Mouse (Mus musculus) ES-Bruce4 (cell line): ENCODE results near the gene Pou6f1. TPM values are rescaled to one million over a fixed set of nuclear protein-coding genes. Genes with fewer than 3 reads are reported as not detected.
"Not testable (repeated sequence)": the region's sequence is repeated elsewhere in the genome, so short reads cannot be mapped to it uniquely, and the experiment has no call there.

Experiments used
- H3K27ac ChIP-seq: 2 replicates; pipeline ENCODE4 v1.5.1; 2012; ENCODE audit warnings: low read length, inconsistent platforms; ENCODE audit not compliant: insufficient read depth
- H3K27me3 ChIP-seq: 2 replicates; pipeline ENCODE4 v1.6.1; 2012; ENCODE audit warnings: mild to moderate bottlenecking, low read length, inconsistent platforms; ENCODE audit not compliant: control insufficient read depth, poor library complexity, insufficient read depth, severe bottlenecking
- H3K36me3 ChIP-seq: 2 replicates; pipeline ENCODE4 v1.6.1; 2012; ENCODE audit warnings: inconsistent platforms, mild to moderate bottlenecking, low read length, moderate library complexity; ENCODE audit not compliant: control insufficient read depth, poor library complexity, insufficient read depth, severe bottlenecking
- H3K4me1 ChIP-seq: one replicate; pipeline ENCODE4 v1.8.1; 2011; ENCODE audit warnings: low read length; ENCODE audit not compliant: control insufficient read depth, insufficient read depth
- H3K4me3 ChIP-seq: 2 replicates; pipeline ENCODE4 v1.5.1; 2011; ENCODE audit warnings: low read depth, mild to moderate bottlenecking, low read length
- H3K9ac ChIP-seq: 2 replicates; pipeline ENCODE4 v1.6.1; 2012; ENCODE audit warnings: low read depth, mild to moderate bottlenecking, inconsistent platforms; ENCODE audit not compliant: poor library complexity, severe bottlenecking
- H3K9me3 ChIP-seq: replicated peaks from 2 replicates; pipeline ENCODE4 v1.6.1; 2012; ENCODE audit warnings: mild to moderate bottlenecking, low read length, inconsistent platforms; ENCODE audit not compliant: control insufficient read depth, poor library complexity, insufficient read depth, severe bottlenecking
- CTCF ChIP-seq: IDR thresholded peaks from one replicate; pipeline ENCODE4 v1.8.1; 2011; ENCODE audit warnings: low read depth, low read length
- EP300 ChIP-seq: IDR thresholded peaks from 2 replicates; pipeline ENCODE4 v1.6.1; 2011; ENCODE audit warnings: low read depth, low read length; ENCODE audit not compliant: insufficient read depth
- POLR2A ChIP-seq: IDR thresholded peaks from one replicate; pipeline ENCODE4 v1.8.1; 2011; ENCODE audit warnings: low read length; ENCODE audit not compliant: insufficient read depth
- polyA plus RNA-seq: library from polyadenylated mRNA; stranded (reverse); fragments of >200 nt; gene quantifications from 2 replicates; pipeline ENCODE4 v1.2.4, GENCODE M21; 2011; ENCODE audit warnings: low read depth; ENCODE audit not compliant: missing spikeins, insufficient read depth, insufficient read length

Gene Pou6f1
- polyA plus RNA-seq, 1 experiment = 7.3 TPM

- Histone ChIP-seq H3K4me1 (no peaks in the 10 kb centered on the region), H3K9me3 (peaks cover 36% of the 10 kb centered on the region), H3K27ac (peak overlapping the region; percentile 2; the same call in 1 of the 2 replicates), H3K4me3 (no peak overlapping the region), H3K9ac (no peak overlapping the region), H3K27me3 (no peaks in the 10 kb centered on the region), H3K36me3 (no peaks in the 10 kb centered on the region)
- TF ChIP-seq CTCF = no peak
- no peak for TF ChIP-seq POLR2A
- no peak for TF ChIP-seq EP300
Observed at GRCm38 (mm10) chr15:100541426-100541825, 58.4 kb downstream of the Pou6f1 start.

GRCm38 (mm10) chr15:100541001-100541400 is 58.8 kb downstream of the Pou6f1 start:
- not testable (repeated sequence) for H3K36me3 ChIP-seq, H3K4me1 ChIP-seq, H3K4me3 ChIP-seq, H3K27ac ChIP-seq, H3K27me3 ChIP-seq, H3K9ac ChIP-seq
- peaks cover 36% of the 10 kb centered on the region for H3K9me3 ChIP-seq

DNA sequence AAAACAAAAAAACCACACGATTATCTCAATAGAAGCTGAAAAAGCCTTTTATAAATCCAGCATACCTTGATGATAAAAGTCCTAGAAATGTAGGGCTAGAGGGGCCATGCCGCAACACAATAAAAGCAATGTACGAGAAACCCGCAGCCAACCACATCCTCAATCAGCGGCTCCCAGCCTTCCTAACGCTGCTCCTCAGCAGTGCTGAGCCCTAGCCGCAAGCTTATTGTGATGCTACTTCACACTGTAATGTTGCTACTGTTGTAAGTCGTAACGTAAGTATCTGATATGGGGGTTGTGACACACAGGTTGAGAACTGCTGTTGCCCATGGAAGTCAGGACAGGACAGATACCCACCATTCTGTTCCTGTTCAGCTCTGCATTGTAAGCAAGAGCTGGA is 60.4 kb downstream of the Pou6f1 start:
- Histone ChIP-seq H3K9ac (no peak overlapping the region), H3K9me3 (peaks cover 27% of the 10 kb centered on the region), H3K27ac (no peak overlapping the region), H3K36me3 (no peaks in the 10 kb centered on the region), H3K4me1 (no peaks in the 10 kb centered on the region), H3K4me3 (no peak overlapping the region), H3K27me3 (no peaks in the 10 kb centered on the region)
- TF ChIP-seq CTCF (no peak), POLR2A (no peak), EP300 (no peak)

- H3K36me3 ChIP-seq = no peaks in the 10 kb centered on the region
- H3K9ac ChIP-seq = no peak overlapping the region
- TF ChIP-seq CTCF (no peak), EP300 (no peak), POLR2A (no peak)
Observed at GRCm38 (mm10) chr15:100537913-100538312, 61.9 kb downstream of the Pou6f1 start.

DNA sequence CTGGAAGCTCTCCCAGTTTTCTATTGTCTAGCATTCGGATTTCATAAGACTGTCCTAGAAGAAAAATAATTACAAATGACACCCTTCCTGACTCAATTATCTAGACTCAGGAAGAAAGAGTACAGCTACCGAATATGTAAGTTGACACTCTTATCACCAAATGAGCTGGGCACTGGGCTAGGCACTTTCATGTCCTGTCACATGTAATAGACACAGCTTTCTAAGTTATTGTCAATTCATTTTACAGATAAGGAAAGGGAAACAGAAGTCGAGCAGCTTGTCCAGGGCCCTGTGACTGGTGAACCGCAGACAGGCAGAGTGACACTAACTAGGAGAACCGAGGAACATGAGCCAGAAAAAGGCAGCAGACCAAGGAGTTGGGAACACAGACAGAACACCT is 71.9 kb downstream of the Pou6f1 start:
- H3K4me1 ChIP-seq = no peaks in the 10 kb centered on the region
- H3K36me3 ChIP-seq = no peaks in the 10 kb centered on the region
- H3K9ac ChIP-seq = no peak overlapping the region
- no peak for TF ChIP-seq POLR2A
- no peak for TF ChIP-seq EP300
- no peak for TF ChIP-seq CTCF
- H3K27me3 ChIP-seq = no peaks in the 10 kb centered on the region
- no peaks in the 10 kb centered on the region for H3K9me3 ChIP-seq
- H3K27ac ChIP-seq = no peak overlapping the region
- no peak overlapping the region for H3K4me3 ChIP-seq

More at GRCm38 (mm10) chr15:100537913-100538312, 61.9 kb downstream of the Pou6f1 start:
- H3K27me3 ChIP-seq = no peaks in the 10 kb centered on the region
- no peaks in the 10 kb centered on the region for H3K4me1 ChIP-seq
- no peak overlapping the region for H3K27ac ChIP-seq
- H3K9me3 ChIP-seq = peaks cover 16% of the 10 kb centered on the region
- H3K4me3 ChIP-seq = no peak overlapping the region

GRCm38 (mm10) chr15:100525405-100525804 is 74.4 kb downstream of the Pou6f1 start:
- Histone ChIP-seq H3K27me3 (no peaks in the 10 kb centered on the region), H3K9me3 (no peaks in the 10 kb centered on the region), H3K27ac (no peak overlapping the region), H3K4me3 (no peak overlapping the region), H3K4me1 (no peaks in the 10 kb centered on the region), H3K36me3 (no peaks in the 10 kb centered on the region), H3K9ac (no peak overlapping the region)
- TF ChIP-seq CTCF (no peak), POLR2A (no peak)

Other genes with a start within 250 kb of the Pou6f1 start
- not detected in 2 replicates for gene Methig1, start 246.8 kb downstream of the Pou6f1 start, polyA plus RNA-seq
- not detected in 2 replicates for gene Mettl7a2, start 246.8 kb downstream of the Pou6f1 start, polyA plus RNA-seq
- gene Higd1c, start 235.4 kb downstream of the Pou6f1 start, polyA plus RNA-seq = not detected in 2 replicates
- gene Gm5475, start 177.8 kb downstream of the Pou6f1 start, polyA plus RNA-seq = not detected in 2 replicates
- 24.0 and 29.9 TPM in 2 replicates for gene Slc11a2, start 174.9 kb downstream of the Pou6f1 start, polyA plus RNA-seq
- 9.5 and 10.3 TPM in 2 replicates for gene Letmd1, start 131.0 kb downstream of the Pou6f1 start, polyA plus RNA-seq
- gene Csrnp2, start 104.5 kb downstream of the Pou6f1 start, polyA plus RNA-seq = 6.6 and 6.8 TPM in 2 replicates
- 14.2 and 15.7 TPM in 2 replicates for gene Tfcp2, start 48.0 kb downstream of the Pou6f1 start, polyA plus RNA-seq
- gene Dazap2, start 15.4 kb upstream of the Pou6f1 start, polyA plus RNA-seq = 70.7 and 85.2 TPM in 2 replicates
- gene Smagp, start 37.0 kb upstream of the Pou6f1 start, polyA plus RNA-seq = 36.6 and 45.6 TPM in 2 replicates
- gene Bin2, start 69.6 kb upstream of the Pou6f1 start, polyA plus RNA-seq = 15.4 and 30.0 TPM in 2 replicates
- gene Cela1, start 87.9 kb upstream of the Pou6f1 start, polyA plus RNA-seq = 2.0 and 2.4 TPM in 2 replicates
- gene Galnt6, start 129.4 kb upstream of the Pou6f1 start, polyA plus RNA-seq = 25.1 and 28.1 TPM in 2 replicates
- gene Slc4a8, start 161.8 kb upstream of the Pou6f1 start, polyA plus RNA-seq = 15.6 and 18.7 TPM in 2 replicates